Mouse (Mus musculus) G1E (cell line): ENCODE results near the gene Olfr987.
"Not testable (repeated sequence)": the region's sequence is repeated elsewhere in the genome, so short reads cannot be mapped to it uniquely, and the experiment has no call there.

Experiments used
- CTCF ChIP-seq: IDR thresholded peaks from 2 replicates; pipeline ENCODE4 v1.5.1; 2012; ENCODE audit warnings: low read depth, low read length, inconsistent platforms, mixed read lengths
- TAL1 ChIP-seq: conservative IDR thresholded peaks from 2 replicates; pipeline ENCODE4 v1.6.1; 2012; ENCODE audit warnings: low read depth, low read length, inconsistent platforms, mixed read lengths

GRCm38 (mm10) chr2:85339215-85339614 is at the start of gene Olfr987:
- TF ChIP-seq CTCF, TAL1: not testable (repeated sequence)
